Mouse (Mus musculus): Measurements from ENCODE around the gene Magi2. TPM values are rescaled to one million over a fixed set of nuclear protein-coding genes. Genes with fewer than 3 reads are reported as not detected.

Gene Magi2
- polyA plus RNA-seq, 1 experiment, result 1.6 TPM

GRCm38 (mm10) chr5:19746865-19747514 lies 520.2 kb downstream of the Magi2 start:
- 83% methylated on average over 12 of the region's 12 CpGs for WGBS
- DNase-seq, result no peak
- H3K27me3 ChIP-seq (ENCODE audit: control insufficient read depth, insufficient read depth, low read length), result no peaks in the 10 kb centered on the region
- no peak for TF ChIP-seq CTCF (IDR thresholded peaks at IDR 0.05; ENCODE audit: borderline replicate concordance, control insufficient read depth, extremely low read depth, insufficient read depth, low read length, poor library complexity)
- TF ChIP-seq POLR2A (IDR thresholded peaks at IDR 0.05; ENCODE audit: control insufficient read depth, extremely low read depth, insufficient read depth, low read length, poor library complexity), result no peak
- no peak overlapping the region for H3K4me3 ChIP-seq (ENCODE audit: control insufficient read depth, insufficient read depth, low read length)
- no peaks in the 10 kb centered on the region for H3K36me3 ChIP-seq (ENCODE audit: control insufficient read depth, insufficient read depth, low read length)
- H3K4me1 ChIP-seq (replicated peaks; ENCODE audit: control insufficient read depth, insufficient read depth, low read length), result no peaks in the 10 kb centered on the region
- H3K27ac ChIP-seq (ENCODE audit: control insufficient read depth, insufficient read depth, low read length), result no peak overlapping the region

GRCm38 (mm10) chr5:19747631-19748030 lies 520.8 kb downstream of the Magi2 start:
- Histone ChIP-seq H3K27ac (ENCODE audit: control insufficient read depth, insufficient read depth, low read length) (no peak overlapping the region), H3K36me3 (ENCODE audit: control insufficient read depth, insufficient read depth, low read length) (no peaks in the 10 kb centered on the region), H3K27me3 (ENCODE audit: control insufficient read depth, insufficient read depth, low read length) (no peaks in the 10 kb centered on the region), H3K4me1 (replicated peaks; ENCODE audit: control insufficient read depth, insufficient read depth, low read length) (no peaks in the 10 kb centered on the region), H3K4me3 (ENCODE audit: control insufficient read depth, insufficient read depth, low read length) (no peak overlapping the region)
- TF ChIP-seq POLR2A (IDR thresholded peaks at IDR 0.05; ENCODE audit: control insufficient read depth, extremely low read depth, insufficient read depth, low read length, poor library complexity) (no peak), CTCF (IDR thresholded peaks at IDR 0.05; ENCODE audit: borderline replicate concordance, control insufficient read depth, extremely low read depth, insufficient read depth, low read length, poor library complexity) (no peak)
- DNase-seq, result no peak
- WGBS, result 93% methylated on average over 3 of the region's 3 CpGs

- Histone ChIP-seq H3K27ac (ENCODE audit: control insufficient read depth, insufficient read depth, low read length) (no peak overlapping the region), H3K27me3 (ENCODE audit: control insufficient read depth, insufficient read depth, low read length) (no peaks in the 10 kb centered on the region), H3K4me1 (replicated peaks; ENCODE audit: control insufficient read depth, insufficient read depth, low read length) (no peaks in the 10 kb centered on the region), H3K36me3 (ENCODE audit: control insufficient read depth, insufficient read depth, low read length) (no peaks in the 10 kb centered on the region), H3K4me3 (ENCODE audit: control insufficient read depth, insufficient read depth, low read length) (no peak overlapping the region)
- 93% methylated on average over 1 of the region's 1 CpGs for WGBS
- TF ChIP-seq POLR2A (IDR thresholded peaks at IDR 0.05; ENCODE audit: control insufficient read depth, extremely low read depth, insufficient read depth, low read length, poor library complexity) (no peak), CTCF (IDR thresholded peaks at IDR 0.05; ENCODE audit: borderline replicate concordance, control insufficient read depth, extremely low read depth, insufficient read depth, low read length, poor library complexity) (no peak)
- no peak for DNase-seq
These were observed 552.4 kb downstream of the Magi2 start for GRCm38 (mm10) chr5:19779224-19779623.

GRCm38 (mm10) chr5:19780076-19780475 lies 553.2 kb downstream of the Magi2 start:
- TF ChIP-seq POLR2A (IDR thresholded peaks at IDR 0.05; ENCODE audit: control insufficient read depth, extremely low read depth, insufficient read depth, low read length, poor library complexity) (no peak), CTCF (IDR thresholded peaks at IDR 0.05; ENCODE audit: borderline replicate concordance, control insufficient read depth, extremely low read depth, insufficient read depth, low read length, poor library complexity) (no peak)
- H3K36me3 ChIP-seq (ENCODE audit: control insufficient read depth, insufficient read depth, low read length), result no peaks in the 10 kb centered on the region
- no peak overlapping the region for H3K27ac ChIP-seq (ENCODE audit: control insufficient read depth, insufficient read depth, low read length)
- H3K4me3 ChIP-seq (ENCODE audit: control insufficient read depth, insufficient read depth, low read length), result no peak overlapping the region
- 93% methylated on average over 2 of the region's 2 CpGs for WGBS
- H3K27me3 ChIP-seq (ENCODE audit: control insufficient read depth, insufficient read depth, low read length), result no peaks in the 10 kb centered on the region
- no peaks in the 10 kb centered on the region for H3K4me1 ChIP-seq (replicated peaks; ENCODE audit: control insufficient read depth, insufficient read depth, low read length)
- DNase-seq, result no peak

GRCm38 (mm10) chr5:19785320-19785719 lies 558.5 kb downstream of the Magi2 start:
- Histone ChIP-seq H3K4me1 (replicated peaks; ENCODE audit: control insufficient read depth, insufficient read depth, low read length) (no peaks in the 10 kb centered on the region), H3K36me3 (ENCODE audit: control insufficient read depth, insufficient read depth, low read length) (no peaks in the 10 kb centered on the region), H3K4me3 (ENCODE audit: control insufficient read depth, insufficient read depth, low read length) (no peak overlapping the region), H3K27me3 (ENCODE audit: control insufficient read depth, insufficient read depth, low read length) (no peaks in the 10 kb centered on the region), H3K27ac (ENCODE audit: control insufficient read depth, insufficient read depth, low read length) (no peak overlapping the region)
- TF ChIP-seq POLR2A (IDR thresholded peaks at IDR 0.05; ENCODE audit: control insufficient read depth, extremely low read depth, insufficient read depth, low read length, poor library complexity) (no peak), CTCF (IDR thresholded peaks at IDR 0.05; ENCODE audit: borderline replicate concordance, control insufficient read depth, extremely low read depth, insufficient read depth, low read length, poor library complexity) (no peak)
- DNase-seq, result no peak

- no peaks in the 10 kb centered on the region for H3K36me3 ChIP-seq (ENCODE audit: control insufficient read depth, insufficient read depth, low read length)
These were observed 560.8 kb downstream of the Magi2 start for GRCm38 (mm10) chr5:19787522-19788144.

More at GRCm38 (mm10) chr5:19787522-19788144, 560.8 kb downstream of the Magi2 start:
- no peak for TF ChIP-seq CTCF (IDR thresholded peaks at IDR 0.05; ENCODE audit: borderline replicate concordance, control insufficient read depth, extremely low read depth, insufficient read depth, low read length, poor library complexity)
- TF ChIP-seq POLR2A (IDR thresholded peaks at IDR 0.05; ENCODE audit: control insufficient read depth, extremely low read depth, insufficient read depth, low read length, poor library complexity), result no peak
- Histone ChIP-seq H3K27ac (ENCODE audit: control insufficient read depth, insufficient read depth, low read length) (no peak overlapping the region), H3K4me3 (ENCODE audit: control insufficient read depth, insufficient read depth, low read length) (no peak overlapping the region), H3K4me1 (replicated peaks; ENCODE audit: control insufficient read depth, insufficient read depth, low read length) (no peaks in the 10 kb centered on the region), H3K27me3 (ENCODE audit: control insufficient read depth, insufficient read depth, low read length) (no peaks in the 10 kb centered on the region)
- 84% methylated on average over 5 of the region's 5 CpGs for WGBS
- no peak for DNase-seq

Data from thymus, adult 2 months (tissue).